Mouse (Mus musculus) CH12.LX (cell line): ENCODE measurements around the gene Adcy7. TPM values are rescaled to one million over a fixed set of nuclear protein-coding genes. Genes with fewer than 3 reads are reported as not detected.

ENCODE experiments used
- DNase-seq: peaks from one replicate; pipeline ENCODE4 v3.0.0-alpha.2; 2013; ENCODE audit errors: extremely low read depth
- H3K27ac ChIP-seq: 2 replicates; pipeline ENCODE4 v1.5.1; 2012; ENCODE audit warnings: low read depth, mild to moderate bottlenecking, control low read depth, moderate library complexity; ENCODE audit not compliant: insufficient read depth
- H3K27me3 ChIP-seq: replicated peaks from 2 replicates; pipeline ENCODE3; 2012; ENCODE audit warnings: inconsistent platforms
- H3K36me3 ChIP-seq, 2 experiments: replicated peaks in 1 of 2; 2 replicates each; pipeline versions ENCODE3 to v1.6.1; 2012; ENCODE audit warnings: inconsistent platforms in 1 of 2, low read length in 1 of 2, mild to moderate bottlenecking in 1 of 2, mixed read lengths in 1 of 2, moderate library complexity in 1 of 2; ENCODE audit not compliant: control insufficient read depth in 1 of 2, insufficient read depth in 1 of 2
- H3K4me1 ChIP-seq, 2 experiments: 2 replicates each; pipeline ENCODE4 v1.6.1; 2012; ENCODE audit warnings: inconsistent platforms in 1 of 2, moderate library complexity in 1 of 2; ENCODE audit not compliant: insufficient read depth in 2 of 2, control insufficient read depth in 1 of 2
- H3K4me2 ChIP-seq: 2 replicates; pipeline ENCODE4 v1.6.1; 2012; ENCODE audit warnings: low read depth, mild to moderate bottlenecking, control low read depth; ENCODE audit not compliant: poor library complexity, insufficient read depth, severe bottlenecking
- H3K4me3 ChIP-seq, 3 experiments: fragments of 150-350 bp in 1 of 3; sonication (generic) in 1 of 3; replicated peaks in 1 of 3; 2 replicates each; pipeline versions ENCODE3 to v1.5.1; 2011 to 2012; ENCODE audit warnings: low read depth in 2 of 3, low read length in 2 of 3, mild to moderate bottlenecking in 2 of 3, moderate library complexity in 2 of 3, control low read depth in 1 of 3, improper control_type of control experiment in 1 of 3, inconsistent platforms in 1 of 3, mixed read lengths in 1 of 3; ENCODE audit not compliant: poor library complexity in 1 of 3
- H3K79me2 ChIP-seq: replicated peaks from 2 replicates; pipeline ENCODE4 v1.6.1; 2012; ENCODE audit warnings: mild to moderate bottlenecking, moderate library complexity; ENCODE audit not compliant: control insufficient read depth, poor library complexity, insufficient read depth, severe bottlenecking; ENCODE audit errors: extremely low read depth
- H3K9ac ChIP-seq: 2 replicates; pipeline ENCODE4 v1.6.1; 2012; ENCODE audit warnings: low read depth, mild to moderate bottlenecking, control low read depth, moderate library complexity; ENCODE audit not compliant: insufficient read depth
- H3K9me3 ChIP-seq: replicated peaks from 2 replicates; pipeline ENCODE3; 2012; ENCODE audit warnings: low read length, inconsistent platforms, mixed read lengths
- BHLHE40 ChIP-seq: IDR thresholded peaks from 2 replicates; pipeline ENCODE4 v1.6.1; 2011; ENCODE audit warnings: mild to moderate bottlenecking, low read depth, low read length, improper control_type of control experiment
- CHD1 ChIP-seq: IDR thresholded peaks from 2 replicates; pipeline ENCODE4 v1.6.1; 2012; ENCODE audit warnings: low read depth, low read length, improper control_type of control experiment, inconsistent platforms
- CTCF ChIP-seq, 2 experiments: IDR thresholded peaks in 1 of 2; conservative IDR thresholded peaks in 1 of 2; 2 replicates each; pipeline ENCODE4 v1.5.1; 2011 to 2012; ENCODE audit warnings: low read depth in 2 of 2, low read length in 2 of 2, improper control_type of control experiment in 1 of 2, inconsistent platforms in 1 of 2, mild to moderate bottlenecking in 1 of 2, moderate library complexity in 1 of 2
- E2F4 ChIP-seq: IDR thresholded peaks from 2 replicates; pipeline ENCODE4 v1.6.1; 2011; ENCODE audit warnings: low read depth, low read length, improper control_type of control experiment; ENCODE audit not compliant: insufficient replicate concordance
- GABPA ChIP-seq: IDR thresholded peaks from 2 replicates; pipeline ENCODE4 v1.6.1; 2012; ENCODE audit warnings: low read depth, low read length, improper control_type of control experiment, inconsistent platforms; ENCODE audit not compliant: insufficient replicate concordance
- JUN ChIP-seq: IDR thresholded peaks from 2 replicates; pipeline ENCODE4 v1.6.1; 2011; ENCODE audit warnings: low read depth, mild to moderate bottlenecking, low read length, improper control_type of control experiment, moderate library complexity; ENCODE audit not compliant: insufficient read depth
- KAT2A ChIP-seq: IDR thresholded peaks from 2 replicates; pipeline ENCODE4 v1.6.1; 2012; ENCODE audit warnings: low read length, improper control_type of control experiment, inconsistent platforms; ENCODE audit not compliant: insufficient replicate concordance
- MXI1 ChIP-seq: IDR thresholded peaks from 2 replicates; pipeline ENCODE4 v1.6.1; 2011; ENCODE audit warnings: mild to moderate bottlenecking, low read depth, low read length, improper control_type of control experiment
- MYC ChIP-seq: IDR thresholded peaks from 2 replicates; pipeline ENCODE4 v1.6.1; 2011; ENCODE audit warnings: low read depth, mild to moderate bottlenecking, improper control_type of control experiment, low read length
- RAD21 ChIP-seq: IDR thresholded peaks from 2 replicates; pipeline ENCODE4 v1.6.1; 2011; ENCODE audit warnings: low read depth, mild to moderate bottlenecking, low read length, improper control_type of control experiment, moderate library complexity
- RCOR1 ChIP-seq: conservative IDR thresholded peaks from 2 replicates; pipeline ENCODE4 v1.6.1; 2012; ENCODE audit warnings: low read depth, mild to moderate bottlenecking, inconsistent platforms, low read length, improper control_type of control experiment
- SMC3 ChIP-seq: IDR thresholded peaks from 2 replicates; pipeline ENCODE4 v1.6.1; 2011; ENCODE audit warnings: low read depth, low read length, improper control_type of control experiment
- ZC3H11A ChIP-seq: IDR thresholded peaks from 2 replicates; pipeline ENCODE4 v1.6.1; 2012; ENCODE audit warnings: low read depth, mild to moderate bottlenecking, inconsistent platforms, low read length, improper control_type of control experiment
- ZKSCAN1 ChIP-seq: IDR thresholded peaks from 2 replicates; pipeline ENCODE4 v1.6.1; 2012; ENCODE audit warnings: low read depth, inconsistent platforms, low read length, improper control_type of control experiment, borderline replicate concordance
- dilution Hi-C: fragments of 300-500 bp; cut with MboI; formaldehyde crosslinking; loops from 2 replicates; pipeline ENCODE4 v1.14.3; 2020; ENCODE audit warnings: low sequenced_read_pairs; ENCODE audit not compliant: extremely low pct_unique_long_range_greater_than_20kb, extremely low pct_ligation_motif_present
- in situ Hi-C: fragments of 300-500 bp; cut with MboI; formaldehyde crosslinking; loops from 3 replicates; pipeline ENCODE4 v1.14.3; 2019; ENCODE audit warnings: low sequenced_read_pairs, low pct_ligation_motif_present, low pct_unique_long_range_greater_than_20kb, mixed read lengths
- polyA plus RNA-seq: library from polyadenylated mRNA; unstranded; fragments of >175 nt; gene quantifications from 2 replicates; pipeline ENCODE4 v1.2.1, GENCODE M21; 2012; ENCODE audit warnings: low read depth; ENCODE audit not compliant: insufficient read length
- total RNA-seq, 2 experiments: library from RNA; depleted of rRNA; stranded (reverse); fragments of 300-350 nt in 1 of 2; fragments of >200 nt in 1 of 2; gene quantifications; 2 replicates each; pipeline ENCODE4 v1.2.3; 2012 to 2014

Gene Adcy7
- total and polyA plus RNA-seq, 3 experiments: 25.7 to 28.5 (median 27.0) TPM

- Histone ChIP-seq H3K4me3 (peak overlapping the region in 2 of 3 experiments; percentile 37 to 79), H3K79me2 (peaks cover 29% of the 10 kb centered on the region), H3K9ac (peak overlapping the region; percentile 98), H3K4me1 (peaks cover 4 to 32% of the 10 kb centered on the region in 2 experiments; a peak in 3 of 4 replicates), H3K9me3 (peaks cover 7% of the 10 kb centered on the region), H3K36me3 (peaks cover 32 to 48% of the 10 kb centered on the region in 2 experiments), H3K27me3 (peaks cover 2% of the 10 kb centered on the region), H3K27ac (no peak overlapping the region), H3K4me2 (peak overlapping the region; percentile 99)
- in situ Hi-C loops (no loop called here), dilution Hi-C loops (no loop called here)
- no peak for TF ChIP-seq GABPA
- no peak for TF ChIP-seq MYC
- peak; percentile 22 for TF ChIP-seq RAD21
- peak; percentile 16 for TF ChIP-seq SMC3
- no peak for TF ChIP-seq ZKSCAN1
- no peak for TF ChIP-seq KAT2A
- no peak for TF ChIP-seq RCOR1
- TF ChIP-seq ZC3H11A: no peak
- no peak for TF ChIP-seq CHD1
- TF ChIP-seq CTCF (conservative IDR thresholded peaks at IDR 0.05 in 1 of 2, IDR thresholded peaks at IDR 0.05 in 1 of 2; ENCODE audit: low read depth in 2 of 2, low read length in 2 of 2): peak in 1 of 2 experiments; percentile 49; a peak in 3 of 4 replicates
- TF ChIP-seq E2F4: no peak
- DNase-seq: no peak
Observed at GRCm38 (mm10) chr8:88359959-88360358, 87.8 kb downstream of the Adcy7 start.

DNA sequence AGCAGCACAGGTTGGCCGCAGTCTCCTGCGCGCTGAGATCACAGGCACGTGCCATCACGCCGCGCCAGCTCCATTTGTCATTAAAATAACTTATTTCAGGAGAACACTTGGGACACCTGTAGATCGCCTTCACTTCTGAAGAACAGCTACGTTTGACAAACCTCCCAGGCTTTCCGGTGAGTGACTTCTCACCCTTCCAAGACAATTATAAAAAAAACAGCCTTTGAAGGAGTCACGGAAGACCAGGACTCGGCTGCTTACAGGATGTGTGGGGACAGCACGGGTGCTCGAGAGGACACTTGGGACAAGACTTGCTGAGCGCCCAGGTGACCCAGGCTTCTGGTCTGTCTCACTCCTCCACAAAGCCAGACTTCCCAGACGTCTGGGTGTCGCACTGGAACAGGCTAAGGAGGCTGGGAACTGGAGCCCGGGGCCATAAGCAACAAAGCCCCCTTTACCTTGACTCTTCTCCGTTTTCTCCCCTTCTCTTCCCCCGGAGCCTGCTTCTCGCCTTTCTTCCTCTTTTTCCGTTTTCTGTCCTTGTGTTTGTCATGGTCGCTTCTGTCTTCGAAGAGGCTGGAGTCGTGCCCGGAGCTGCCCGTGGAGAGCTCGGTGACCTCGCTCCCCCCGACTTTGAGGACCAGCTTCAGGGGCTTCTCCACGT, 89.0 kb downstream of the Adcy7 start:
- DNase-seq: no peak
- H3K27me3 ChIP-seq: peaks cover 8% of the 10 kb centered on the region
- in situ Hi-C loops (no loop called here), dilution Hi-C loops (no loop called here)
- H3K36me3 ChIP-seq: peaks cover 20 to 35% of the 10 kb centered on the region in 2 experiments
- 0 out of 2 replicates have a peak, but pooled peaks have one; percentile 45 for TF ChIP-seq MYC
- TF ChIP-seq BHLHE40: peak; percentile 93
- TF ChIP-seq CHD1: peak; percentile 57; the same call in 1 of the 2 replicates
- TF ChIP-seq JUN: no peak
- TF ChIP-seq MXI1: 0 out of 2 replicates have a peak, but pooled peaks have one; percentile 40
- peak overlapping the region; percentile 79 to 96 (median 85) for H3K4me3 ChIP-seq
- peak overlapping the region; percentile 98 for H3K9ac ChIP-seq
- peaks cover 4 to 32% of the 10 kb centered on the region in 2 experiments; a peak in 3 of 4 replicates for H3K4me1 ChIP-seq
- peaks cover 29% of the 10 kb centered on the region for H3K79me2 ChIP-seq
- peaks cover 7% of the 10 kb centered on the region for H3K9me3 ChIP-seq
- H3K4me2 ChIP-seq: peak overlapping the region; percentile 99
- no peak overlapping the region; the same call in 1 of the 2 replicates for H3K27ac ChIP-seq
